Mouse (Mus musculus) stomach, postnatal 0 days (tissue): ENCODE measurements at regions not wholly inside any gene's neighbourhood (a gene's known extent, or its start where the extent isn't known, plus 50 kb on each side); places are given as distances from the start of the nearest gene placed in this dataset.

Experiments used
- CTCF ChIP-seq: IDR thresholded peaks from 2 replicates; pipeline ENCODE4 v1.5.1; 2016; ENCODE audit warnings: antibody characterized with exemption, low read depth, mild to moderate bottlenecking, moderate library complexity
- EP300 ChIP-seq: optimal IDR thresholded peaks from 2 replicates; pipeline ENCODE3; 2016; ENCODE audit warnings: antibody characterized with exemption

DNA sequence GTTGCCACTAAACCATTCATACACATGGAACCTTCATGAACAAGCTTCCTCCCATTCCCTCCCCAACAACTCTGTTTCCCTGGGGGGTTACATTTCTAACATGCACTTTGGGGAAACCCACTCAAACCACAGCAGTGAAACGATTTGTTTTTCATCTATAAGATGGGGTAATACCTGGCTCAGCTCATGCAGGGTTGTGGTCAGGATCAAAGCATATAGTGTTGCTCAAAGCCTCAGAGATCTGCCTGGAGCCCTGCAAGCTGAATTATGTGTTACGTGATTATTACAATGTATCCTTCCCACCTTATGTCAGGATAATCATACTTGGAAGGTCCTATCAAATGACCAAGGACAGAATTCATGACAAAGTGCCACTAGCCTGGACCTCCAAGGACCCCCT, 154.5 kb upstream of the Ankrd55 start:
- TF ChIP-seq CTCF, result no peak
- no peak for TF ChIP-seq EP300
